Mouse (Mus musculus) neural tube, postnatal 0 days (tissue): ENCODE results near the gene Tln1. TPM values are rescaled to one million over a fixed set of nuclear protein-coding genes. Genes with fewer than 3 reads are reported as not detected.

Experiments
- polyA plus RNA-seq: library from polyadenylated mRNA; unstranded; fragments of >200 nt; fragmentation: Nextera tagmentation; extraction: Ambion mirVana; gene quantifications from 2 replicates; pipeline ENCODE4 v1.2.1, GENCODE M21; 2015

Tln1 gene
- polyA plus RNA-seq, result 75.4 and 77.1 TPM in 2 replicates

GRCm38 (mm10) chr4:43561997-43562768 lies at the start of gene Tln1, which contains the start of gene Creb3:
TSS of gene Tln1 (minus strand) at chr4:43562691.
TSS of gene Creb3 (plus strand) at chr4:43562332.

DNA sequence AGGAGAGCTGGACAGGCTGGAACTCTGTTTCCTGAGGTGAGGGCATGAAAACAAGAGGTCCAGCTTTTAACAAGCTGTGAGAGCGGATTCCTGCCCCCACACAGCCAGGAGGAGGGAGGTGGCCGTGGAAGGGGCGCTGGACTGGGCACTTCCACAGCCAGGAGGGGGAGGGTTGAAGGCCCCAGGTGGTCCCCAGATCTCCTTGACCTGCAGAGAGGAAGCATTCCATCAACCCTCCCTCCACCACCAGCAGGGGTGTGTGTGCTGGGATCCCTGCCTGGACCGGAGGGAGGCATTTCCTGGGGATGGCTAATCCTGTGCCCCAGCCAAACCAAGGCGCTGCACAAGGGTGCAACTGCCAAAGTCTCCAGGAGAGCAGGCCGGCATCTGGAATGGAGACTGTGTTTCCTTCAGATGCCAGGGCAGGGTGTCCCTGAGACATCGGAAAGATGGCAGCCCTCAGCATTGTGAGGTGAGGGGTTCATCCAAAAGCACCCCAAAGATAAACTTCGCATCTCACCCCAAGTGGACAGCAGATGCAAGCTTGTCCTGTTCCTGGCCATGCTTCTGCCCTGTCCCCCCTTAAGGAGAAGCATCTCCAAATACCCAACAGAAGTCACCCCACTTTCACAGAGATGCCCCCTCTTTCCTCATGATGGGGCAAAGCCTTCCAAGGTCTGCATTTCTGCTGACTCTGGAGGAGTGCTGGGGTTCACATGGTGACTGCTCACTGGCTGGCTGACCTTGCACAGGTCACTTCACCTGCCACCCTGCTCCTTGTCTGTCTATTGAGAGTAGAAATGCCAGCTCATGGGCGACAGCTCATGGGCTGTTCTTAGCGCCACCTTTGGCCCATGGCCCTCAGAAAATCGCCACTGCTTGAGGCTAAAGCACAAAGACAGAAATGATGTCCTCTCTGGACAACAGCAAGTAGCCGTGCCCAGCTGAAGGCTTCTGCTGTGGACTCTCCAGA lies 22.2 kb upstream of the Tln1 start, which contains the start of gene Msmp:
Gene Msmp, minus strand, starts transcription at position 51 of the 973 bp plus-strand sequence.

DNA sequence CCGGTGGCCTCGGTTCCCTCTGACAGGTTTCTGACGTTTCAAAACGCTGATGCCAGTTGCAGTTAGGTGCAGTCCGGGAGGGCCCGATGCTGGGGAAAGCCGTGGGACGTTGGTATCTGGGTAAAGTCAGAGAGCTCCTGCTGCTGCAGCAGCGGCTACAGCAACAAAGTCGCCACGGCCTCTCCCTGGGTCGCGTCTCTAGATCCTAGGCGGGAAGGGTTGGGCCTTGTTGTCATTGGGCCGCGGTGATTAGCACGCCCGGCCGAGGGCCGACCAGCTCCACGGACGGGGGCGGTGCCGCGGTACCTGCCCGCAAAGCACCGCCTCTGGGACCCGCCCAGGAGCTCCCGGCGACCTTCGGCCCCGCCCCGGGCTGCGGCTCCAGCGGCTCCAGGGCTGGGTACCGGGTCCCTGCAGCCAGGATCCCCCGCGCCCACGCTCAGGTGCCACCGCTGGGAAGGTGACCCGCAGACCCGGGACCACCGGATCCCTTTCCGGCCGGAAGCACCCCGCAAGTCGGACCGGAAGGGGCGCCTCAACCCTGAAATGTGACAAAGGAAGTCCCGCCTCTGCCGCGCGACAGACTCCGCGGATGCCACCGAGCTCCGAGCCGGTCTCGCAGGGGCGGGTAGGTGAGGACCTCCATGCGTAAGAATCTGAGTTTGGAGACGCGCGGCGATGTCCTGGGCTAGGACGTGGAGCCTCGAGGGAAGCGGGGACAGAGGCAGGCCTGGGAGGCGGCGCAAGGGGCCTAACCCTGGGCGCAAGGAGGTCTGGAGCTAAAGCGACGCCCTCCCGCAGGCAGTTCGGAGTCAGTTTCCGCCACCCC lies 16.1 kb upstream of the Tln1 start, which contains the start of the genes Rgp1 and Gba2:
Gene Rgp1, plus strand, starts transcription at position 340 of the 829 bp plus-strand sequence.
Gene Gba2, minus strand, starts transcription at position 498 of the 829 bp plus-strand sequence.

GRCm38 (mm10) chr4:43506536-43507185 lies 55.8 kb downstream of the Tln1 start, which contains the start of gene Car9:
TSS of gene Car9 (plus strand) at chr4:43506966.

DNA sequence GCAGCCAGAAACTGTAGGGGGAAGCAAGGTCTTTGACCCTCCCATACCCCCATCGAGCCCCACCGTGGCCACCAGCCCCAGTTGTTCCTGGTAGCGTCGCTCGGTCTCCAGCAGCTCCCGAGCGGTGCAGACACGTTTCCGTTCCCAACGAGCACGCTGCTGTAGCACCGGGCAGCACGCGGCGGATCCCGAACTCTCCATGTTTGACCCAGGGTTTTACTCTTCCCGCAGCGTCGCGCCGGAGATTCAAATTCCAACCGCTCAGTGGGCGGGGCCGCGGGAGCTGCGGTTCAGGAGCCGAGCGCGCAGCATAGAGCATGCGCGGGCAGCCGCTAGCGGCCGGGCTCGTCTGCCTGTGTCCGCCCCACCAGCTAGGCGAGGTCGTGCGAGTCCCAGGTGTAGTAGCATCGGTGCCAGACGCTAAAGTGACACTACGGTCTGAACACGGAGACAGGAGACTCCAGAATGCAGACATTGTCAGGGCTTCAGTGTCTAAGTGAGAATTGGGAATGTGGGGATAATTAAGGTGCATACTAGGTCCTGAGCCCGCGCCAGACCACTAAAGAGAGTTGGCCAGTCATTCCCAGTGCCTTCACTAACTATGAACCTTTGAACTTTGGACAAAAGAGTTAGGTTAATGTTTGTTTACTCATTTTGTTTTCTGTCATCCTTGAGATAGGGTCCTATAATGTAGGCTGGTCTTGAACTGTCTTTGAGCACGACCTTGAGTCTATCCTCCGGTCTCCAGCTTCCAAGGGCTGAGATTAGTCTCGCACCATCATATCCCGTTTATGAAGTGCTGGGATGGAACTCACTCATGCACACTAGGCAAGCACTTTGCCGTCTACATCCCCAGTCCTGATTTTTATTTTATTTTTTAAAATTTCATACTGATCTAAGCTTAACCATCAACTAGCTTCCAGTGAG lies 62.8 kb downstream of the Tln1 start, which contains the start of gene Arhgef39:
Gene Arhgef39, minus strand, starts transcription at position 289 of the 927 bp plus-strand sequence.

DNA sequence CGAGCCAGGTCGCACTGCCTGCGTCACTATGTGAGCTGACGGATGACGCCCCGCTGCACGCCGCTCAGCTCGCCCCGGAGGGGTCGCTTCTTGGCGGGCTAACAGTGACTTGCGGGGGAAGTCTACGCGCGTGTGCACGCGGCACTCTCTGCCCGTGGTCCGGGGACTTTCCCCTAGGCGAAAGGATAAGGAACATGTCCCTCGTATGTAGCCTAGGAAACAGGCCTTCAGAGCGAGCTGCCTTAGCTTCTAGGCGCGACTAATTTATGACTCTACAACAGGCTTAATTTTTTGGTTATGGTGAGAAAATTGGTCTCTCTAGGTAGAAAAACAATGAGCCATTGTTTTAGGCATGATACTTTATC lies 69.7 kb downstream of the Tln1 start, which contains the start of gene Ccdc107:
Gene Ccdc107, plus strand, starts transcription at position 80 of the 365 bp plus-strand sequence.

DNA sequence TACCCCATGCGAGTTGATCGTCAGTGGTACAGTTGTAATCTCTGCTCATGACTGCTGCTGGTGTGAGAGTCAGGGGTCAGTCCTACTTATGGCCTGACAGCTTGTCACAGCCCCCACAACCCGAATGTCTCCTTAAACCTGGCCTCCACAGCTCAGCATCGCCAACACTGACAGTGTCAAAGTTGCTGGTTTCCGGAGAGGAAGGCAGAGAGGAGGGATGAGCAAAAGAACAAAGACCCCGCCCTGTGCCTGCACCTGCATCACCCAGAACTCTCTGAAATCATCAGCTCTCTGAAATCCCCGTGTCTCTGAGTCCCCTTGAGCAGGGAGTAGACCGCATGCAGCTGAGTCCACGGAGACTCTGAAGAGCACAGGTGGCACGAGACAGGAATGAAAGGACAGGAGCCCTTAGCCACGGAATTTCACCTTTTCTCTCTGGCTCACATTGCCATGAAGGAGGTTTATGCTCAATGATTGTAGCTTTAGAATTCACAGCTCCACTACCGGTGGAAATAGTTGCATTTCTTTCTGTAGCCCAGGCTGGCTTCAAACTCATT lies 78.9 kb downstream of the Tln1 start, which contains the start of gene Sit1:
Gene Sit1, minus strand, starts transcription at position 200 of the 557 bp plus-strand sequence.

Other genes starting within 250 kb of the Tln1 start
- 59.5 and 73.1 TPM in 2 replicates for gene Rusc2, start 180.7 kb downstream of the Tln1 start, polyA plus RNA-seq
- gene Fam166b, start 133.6 kb downstream of the Tln1 start, polyA plus RNA-seq, result 3.3 and 4.0 TPM in 2 replicates
- gene Tesk1, start 120.8 kb downstream of the Tln1 start, polyA plus RNA-seq, result 23.4 and 24.1 TPM in 2 replicates
- 3.3 and 5.4 TPM in 2 replicates for gene Cd72, start 108.1 kb downstream of the Tln1 start, polyA plus RNA-seq
- gene Sit1, start 79.0 kb downstream of the Tln1 start, polyA plus RNA-seq, result not detected in 2 replicates
- 110 and 113 TPM in 2 replicates for gene Ccdc107, start 69.8 kb downstream of the Tln1 start, polyA plus RNA-seq
- gene Arhgef39, start 63.0 kb downstream of the Tln1 start, polyA plus RNA-seq, result 2.9 and 3.9 TPM in 2 replicates
- gene Car9, start 55.7 kb downstream of the Tln1 start, polyA plus RNA-seq, result 0.23 and 0.37 TPM in 2 replicates
- 10.8 and 12.2 TPM in 2 replicates for gene Tpm2, start 38.9 kb downstream of the Tln1 start, polyA plus RNA-seq
- 77.3 and 93.8 TPM in 2 replicates for gene Creb3, start 359 bp downstream of the Tln1 start, polyA plus RNA-seq
- gene Rgp1, start 16.0 kb upstream of the Tln1 start, polyA plus RNA-seq, result 12.9 and 14.9 TPM in 2 replicates
- 48.6 and 54.6 TPM in 2 replicates for gene Gba2, start 16.2 kb upstream of the Tln1 start, polyA plus RNA-seq
- gene Msmp, start 21.8 kb upstream of the Tln1 start, polyA plus RNA-seq, result 0.38 and 2.0 TPM in 2 replicates
- 10.6 and 12.2 TPM in 2 replicates for gene Npr2, start 69.2 kb upstream of the Tln1 start, polyA plus RNA-seq
- 5.6 and 5.7 TPM in 2 replicates for gene Spag8, start 90.9 kb upstream of the Tln1 start, polyA plus RNA-seq
- gene Hint2, start 93.8 kb upstream of the Tln1 start, polyA plus RNA-seq, result 88.3 and 108 TPM in 2 replicates
- gene Tmem8b, start 106.3 kb upstream of the Tln1 start, polyA plus RNA-seq, result 10.1 and 10.2 TPM in 2 replicates
- gene Fam221b, start 106.5 kb upstream of the Tln1 start, polyA plus RNA-seq, result 1.6 and 2.0 TPM in 2 replicates
- gene Olfr70, start 138.1 kb upstream of the Tln1 start, polyA plus RNA-seq, result not detected in 2 replicates
- gene Olfr71, start 147.6 kb upstream of the Tln1 start, polyA plus RNA-seq, result not detected in 2 replicates
- gene Hrct1, start 164.5 kb upstream of the Tln1 start, polyA plus RNA-seq, result 1.1 and 1.3 TPM in 2 replicates
- gene Spaar, start 167.3 kb upstream of the Tln1 start, polyA plus RNA-seq, result 0.14 and 0.17 TPM in 2 replicates
- not detected in 2 replicates for gene Olfr159, start 208.3 kb upstream of the Tln1 start, polyA plus RNA-seq